Comparison of ENCODE assay signal across 8 mouse cellular contexts in genomic region chr7:6729061-6729817, GRCm38 (mm10). TPM values are rescaled to one million over a fixed set of nuclear protein-coding genes. Genes with fewer than 3 reads are reported as not detected.
DNase-seq lines count a peak whose midpoint lies in the region; ATAC-seq and TF ChIP-seq lines count a peak whose summit lies in the region.

No protein-coding gene starts in this region.

- peaks cover 11% of the 10 kb centered on the region; the same call in 1 of the 2 replicates for H3K9me3 ChIP-seq in hindbrain, embryonic 15.5 days

- H3K27ac ChIP-seq in gastrocnemius, adult 2 months: peak overlapping the region; percentile 95
- peak overlapping the region; percentile 93 for H3K27ac ChIP-seq in hindbrain, embryonic 15.5 days (replicated peaks)

- H3K4me2 ChIP-seq in hindbrain, embryonic 15.5 days: peak overlapping the region; percentile 48

- no peaks in the 10 kb centered on the region for H3K4me1 ChIP-seq in hindbrain, embryonic 15.5 days (replicated peaks)

- H3K36me3 ChIP-seq in hindbrain, embryonic 15.5 days: peaks cover 5% of the 10 kb centered on the region; the same call in 1 of the 2 replicates

- TF ChIP-seq CTCF in gastrocnemius, adult 2 months (IDR thresholded peaks at IDR 0.05): peak; percentile 56

- peak overlapping the region; percentile 79 for H3K9ac ChIP-seq in hindbrain, embryonic 15.5 days

- WGBS in hindbrain, embryonic 15.5 days: 52% methylated on average over 37 of the region's 37 CpGs

- peak; percentile 81 to 84 for DNase-seq in adrenal gland, adult 18-20 months (ENCODE audit: low spot score in 2 of 2)
- DNase-seq in gastrocnemius, adult 2 months: peak; percentile 98
- peak; percentile 92 for DNase-seq in left cerebral cortex, adult 11 months (ENCODE audit: low spot score)
- peak; percentile 95 for DNase-seq in lung, postnatal 25 days (ENCODE audit: low spot score)
- peak; percentile 98 for DNase-seq in retina, postnatal 1 day
- peak; percentile 87 for DNase-seq in urinary bladder, postnatal 25 days (ENCODE audit: low spot score)

- peak; percentile 79 for ATAC-seq in common myeloid progenitor, adult 5-6 weeks (replicated peaks; ENCODE audit: low read depth, poor library complexity, severe bottlenecking)
- ATAC-seq in hindbrain, embryonic 15.5 days (ENCODE audit: low FRiP score, low read depth): peak; percentile 42

- H3K27me3 ChIP-seq in hindbrain, embryonic 15.5 days: no peaks in the 10 kb centered on the region

- intact Hi-C loops in gastrocnemius, adult 2 months (cut with DNase I): loop anchor here (5.0 kb wide), 1 partner anchor 367 kb away; the partner anchor contains the start of gene Zfp78

- peak overlapping the region; percentile 81 for H3K4me3 ChIP-seq in gastrocnemius, adult 2 months
- peak overlapping the region; percentile 62 for H3K4me3 ChIP-seq in hindbrain, embryonic 15.5 days

RNA-seq across cellular contexts. Expression of gene Peg3, which starts 1.0 kb away (rescaled TPM):
- 10 to 100 TPM; 24.5 to 32.1 TPM for total RNA-seq in adrenal gland, adult 18-20 months (2021)
- not detected in 2 replicates for total RNA-seq in common myeloid progenitor, adult 5-6 weeks (2017)
- total RNA-seq in gastrocnemius, adult 2 months (2021): 1 to 10 TPM; 5.3 to 8.0 TPM
- 90.4 and 93.6 TPM in 2 replicates for polyA plus RNA-seq in hindbrain, embryonic 15.5 days (2015; fragmentation: Nextera tagmentation; extraction: Ambion mirVana)

RNA-seq across cellular contexts. Expression of gene Usp29, which starts 1.1 kb away (rescaled TPM):
- 1 to 10 TPM in 1 of 2 experiments, under 1 TPM in 1; 0.80 to 1.4 TPM for total RNA-seq in adrenal gland, adult 18-20 months (2021)
- total RNA-seq in common myeloid progenitor, adult 5-6 weeks (2017): not detected in 2 replicates
- total RNA-seq in gastrocnemius, adult 2 months (2021): under 1 TPM; 0.05 to 0.14 TPM
- polyA plus RNA-seq in hindbrain, embryonic 15.5 days (2015; fragmentation: Nextera tagmentation; extraction: Ambion mirVana): 28.3 and 30.2 TPM in 2 replicates

RNA-seq across cellular contexts. Expression of gene Zim1, which starts 33.0 kb away (rescaled TPM):
- 1 to 10 TPM; 1.1 to 3.5 TPM for total RNA-seq in adrenal gland, adult 18-20 months (2021)
- not detected in 2 replicates for total RNA-seq in common myeloid progenitor, adult 5-6 weeks (2017)
- total RNA-seq in gastrocnemius, adult 2 months (2021): 1 to 10 TPM; 2.8 to 3.3 TPM
- 7.1 and 7.5 TPM in 2 replicates for polyA plus RNA-seq in hindbrain, embryonic 15.5 days (2015; fragmentation: Nextera tagmentation; extraction: Ambion mirVana)

Comparison
In these comparisons a context has a peak if more than half of its experiments do, and no peak if none do; other contexts are left out.
1. Peak in every context shown above with its lines: DNase-seq, ATAC-seq, H3K4me3 ChIP-seq and H3K27ac ChIP-seq.